Mouse (Mus musculus): ENCODE data around the gene Zdhhc14. TPM values are rescaled to one million over a fixed set of nuclear protein-coding genes. Genes with fewer than 3 reads are reported as not detected.

Zdhhc14 gene
- polyA plus RNA-seq, 1 experiment from 2014 or later, result 9.4 TPM

DNA sequence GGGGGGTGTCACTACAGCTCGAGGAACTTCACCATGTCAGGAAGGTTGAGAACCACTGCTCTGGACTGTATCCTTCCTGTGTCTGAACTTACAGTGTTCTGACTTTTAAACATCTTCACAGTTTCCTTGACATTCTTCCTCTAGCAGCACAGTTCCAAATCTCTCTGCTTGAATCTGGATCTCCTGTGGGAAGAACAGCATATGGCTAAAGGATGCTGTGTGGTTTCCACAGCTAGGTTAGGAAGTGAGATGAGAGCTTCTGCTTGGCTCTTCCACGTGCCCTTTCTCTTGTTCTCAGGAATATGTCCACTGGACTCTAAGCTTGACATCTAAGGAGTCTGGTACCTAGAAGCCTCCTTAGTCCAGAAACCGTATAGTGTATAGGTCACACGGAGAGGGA lies 15.7 kb downstream of the Zdhhc14 start:
- no peak for ATAC-seq (replicated peaks)
- no peaks in the 10 kb centered on the region for H3K9me3 ChIP-seq
- no peak overlapping the region for H3K4me3 ChIP-seq
- H3K27me3 ChIP-seq, result no peaks in the 10 kb centered on the region
- no peak overlapping the region for H3K9ac ChIP-seq (replicated peaks)
- no peaks in the 10 kb centered on the region for H3K36me3 ChIP-seq
- H3K4me1 ChIP-seq, result peaks cover 13% of the 10 kb centered on the region
- WGBS, result 81% methylated on average over 4 of the region's 4 CpGs
- H3K4me2 ChIP-seq (replicated peaks), result no peak overlapping the region
- H3K27ac ChIP-seq (replicated peaks), result no peak overlapping the region

GRCm38 (mm10) chr17:5510564-5510963 lies 18.2 kb downstream of the Zdhhc14 start:
- 84% methylated on average over 9 of the region's 9 CpGs for WGBS
- Histone ChIP-seq H3K9me3 (no peaks in the 10 kb centered on the region), H3K9ac (replicated peaks) (no peak overlapping the region), H3K4me3 (no peak overlapping the region), H3K4me1 (peaks cover 13% of the 10 kb centered on the region), H3K27ac (replicated peaks) (no peak overlapping the region), H3K27me3 (no peaks in the 10 kb centered on the region), H3K4me2 (replicated peaks) (no peak overlapping the region), H3K36me3 (no peaks in the 10 kb centered on the region)
- ATAC-seq (replicated peaks), result no peak

GRCm38 (mm10) chr17:5511724-5512123 lies 19.4 kb downstream of the Zdhhc14 start:
- WGBS, result 86% methylated on average over 6 of the region's 6 CpGs
- Histone ChIP-seq H3K36me3 (no peaks in the 10 kb centered on the region), H3K27me3 (no peaks in the 10 kb centered on the region), H3K4me2 (replicated peaks) (no peak overlapping the region), H3K4me1 (peaks cover 6% of the 10 kb centered on the region), H3K4me3 (no peak overlapping the region), H3K9ac (replicated peaks) (no peak overlapping the region), H3K9me3 (no peaks in the 10 kb centered on the region), H3K27ac (replicated peaks) (no peak overlapping the region)
- ATAC-seq (replicated peaks), result no peak

- no peaks in the 10 kb centered on the region for H3K36me3 ChIP-seq
- H3K27ac ChIP-seq (replicated peaks), result no peak overlapping the region
- H3K9me3 ChIP-seq, result 0 out of 2 replicates have a peak, but pooled peaks cover 4% of the 10 kb centered on the region
- no peak for ATAC-seq (replicated peaks)
- WGBS, result 91% methylated on average over 10 of the region's 10 CpGs
- no peaks in the 10 kb centered on the region for H3K27me3 ChIP-seq
- no peak overlapping the region for H3K4me2 ChIP-seq (replicated peaks)
- no peaks in the 10 kb centered on the region for H3K4me1 ChIP-seq
- H3K4me3 ChIP-seq, result no peak overlapping the region
- no peak overlapping the region for H3K9ac ChIP-seq (replicated peaks)
These were observed 27.1 kb downstream of the Zdhhc14 start for GRCm38 (mm10) chr17:5519466-5519865.

GRCm38 (mm10) chr17:5519910-5520592 lies 27.7 kb downstream of the Zdhhc14 start:
- 85% methylated on average over 13 of the region's 13 CpGs for WGBS
- Histone ChIP-seq H3K9me3 (0 out of 2 replicates have a peak, but pooled peaks cover 4% of the 10 kb centered on the region), H3K4me2 (replicated peaks) (no peak overlapping the region), H3K27ac (replicated peaks) (no peak overlapping the region), H3K4me3 (no peak overlapping the region), H3K4me1 (no peaks in the 10 kb centered on the region), H3K27me3 (no peaks in the 10 kb centered on the region), H3K9ac (replicated peaks) (no peak overlapping the region), H3K36me3 (no peaks in the 10 kb centered on the region)
- ATAC-seq (replicated peaks), result no peak

GRCm38 (mm10) chr17:5521532-5521931 lies 29.2 kb downstream of the Zdhhc14 start:
- Histone ChIP-seq H3K4me1 (no peaks in the 10 kb centered on the region), H3K27me3 (no peaks in the 10 kb centered on the region), H3K9me3 (0 out of 2 replicates have a peak, but pooled peaks cover 4% of the 10 kb centered on the region), H3K4me2 (replicated peaks) (no peak overlapping the region), H3K4me3 (no peak overlapping the region), H3K9ac (replicated peaks) (no peak overlapping the region), H3K27ac (replicated peaks) (no peak overlapping the region), H3K36me3 (no peaks in the 10 kb centered on the region)
- 88% methylated on average over 1 of the region's 1 CpGs for WGBS
- ATAC-seq (replicated peaks), result no peak

DNA sequence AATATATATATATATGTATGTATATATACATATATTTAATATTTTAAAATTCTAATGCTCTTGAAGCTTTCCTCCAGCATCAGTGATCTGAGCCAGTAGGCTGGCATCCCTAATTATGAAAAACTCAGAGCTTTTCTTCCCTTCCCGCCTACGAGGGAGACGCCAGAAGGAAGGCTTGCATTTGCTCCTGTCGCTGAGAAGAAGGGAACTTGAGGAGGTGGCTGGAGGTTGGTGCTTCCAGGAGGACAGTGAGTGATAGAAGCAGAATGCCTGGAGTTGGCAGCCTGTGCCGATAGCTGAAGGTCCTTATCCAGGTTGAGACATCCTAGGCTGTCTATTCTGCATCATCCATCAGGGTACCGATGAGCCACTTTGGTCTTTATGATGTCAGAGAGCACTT lies 37.2 kb downstream of the Zdhhc14 start:
- Histone ChIP-seq H3K27me3 (no peaks in the 10 kb centered on the region), H3K4me2 (replicated peaks) (no peak overlapping the region), H3K36me3 (no peaks in the 10 kb centered on the region), H3K9ac (replicated peaks) (no peak overlapping the region), H3K27ac (replicated peaks) (no peak overlapping the region; the same call in 1 of the 2 replicates), H3K4me1 (no peaks in the 10 kb centered on the region), H3K4me3 (no peak overlapping the region), H3K9me3 (no peaks in the 10 kb centered on the region)
- WGBS, result 83% methylated on average over 6 of the region's 6 CpGs
- ATAC-seq (replicated peaks), result no peak

DNA sequence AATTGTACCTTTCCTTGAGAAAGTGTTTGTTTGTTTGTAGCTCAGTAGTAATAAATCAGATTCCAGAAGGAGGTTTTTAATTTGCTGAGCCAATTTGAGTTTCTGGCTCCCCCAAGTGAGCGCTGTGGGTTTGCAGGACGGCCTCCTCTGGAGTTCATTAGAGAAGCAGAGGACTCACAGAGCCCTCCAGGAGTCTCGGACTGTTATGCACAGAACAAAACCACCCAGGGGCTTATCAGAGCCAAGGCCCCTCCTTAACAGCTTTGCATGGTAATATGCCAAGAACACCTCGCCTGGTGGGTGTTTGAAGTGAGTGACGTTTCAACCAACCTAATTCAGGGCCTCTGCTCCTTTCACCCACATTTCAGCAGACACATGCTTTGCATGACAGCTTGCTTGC lies 40.5 kb downstream of the Zdhhc14 start:
- no peak for ATAC-seq (replicated peaks)
- peaks cover 6% of the 10 kb centered on the region; the same call in 1 of the 2 replicates for H3K4me1 ChIP-seq
- H3K9me3 ChIP-seq, result no peaks in the 10 kb centered on the region
- no peak overlapping the region for H3K27ac ChIP-seq (replicated peaks)
- no peaks in the 10 kb centered on the region for H3K36me3 ChIP-seq
- H3K9ac ChIP-seq (replicated peaks), result no peak overlapping the region
- H3K4me2 ChIP-seq (replicated peaks), result no peak overlapping the region
- WGBS, result 23% methylated on average over 5 of the region's 5 CpGs
- no peaks in the 10 kb centered on the region for H3K27me3 ChIP-seq
- H3K4me3 ChIP-seq, result no peak overlapping the region

GRCm38 (mm10) chr17:5535357-5535756 lies 43.0 kb downstream of the Zdhhc14 start:
- Histone ChIP-seq H3K9ac (replicated peaks) (no peak overlapping the region), H3K9me3 (no peaks in the 10 kb centered on the region), H3K4me3 (no peak overlapping the region), H3K27me3 (no peaks in the 10 kb centered on the region), H3K27ac (replicated peaks) (no peak overlapping the region), H3K4me1 (peaks cover 6% of the 10 kb centered on the region; the same call in 1 of the 2 replicates), H3K4me2 (replicated peaks) (no peak overlapping the region), H3K36me3 (no peaks in the 10 kb centered on the region)
- no peak for ATAC-seq (replicated peaks)
- 17% methylated on average over 2 of the region's 4 CpGs for WGBS

GRCm38 (mm10) chr17:5536259-5537094 lies 44.1 kb downstream of the Zdhhc14 start:
- no peaks in the 10 kb centered on the region for H3K36me3 ChIP-seq
- ATAC-seq (replicated peaks), result peak; percentile 70
- no peak overlapping the region for H3K9ac ChIP-seq (replicated peaks)
- H3K9me3 ChIP-seq, result no peaks in the 10 kb centered on the region
- H3K4me1 ChIP-seq, result peaks cover 6% of the 10 kb centered on the region; the same call in 1 of the 2 replicates
- 55% methylated on average over 10 of the region's 12 CpGs for WGBS
- no peaks in the 10 kb centered on the region for H3K27me3 ChIP-seq
- no peak overlapping the region for H3K4me2 ChIP-seq (replicated peaks)
- H3K27ac ChIP-seq (replicated peaks), result peak overlapping the region; percentile 66
- no peak overlapping the region for H3K4me3 ChIP-seq

DNA sequence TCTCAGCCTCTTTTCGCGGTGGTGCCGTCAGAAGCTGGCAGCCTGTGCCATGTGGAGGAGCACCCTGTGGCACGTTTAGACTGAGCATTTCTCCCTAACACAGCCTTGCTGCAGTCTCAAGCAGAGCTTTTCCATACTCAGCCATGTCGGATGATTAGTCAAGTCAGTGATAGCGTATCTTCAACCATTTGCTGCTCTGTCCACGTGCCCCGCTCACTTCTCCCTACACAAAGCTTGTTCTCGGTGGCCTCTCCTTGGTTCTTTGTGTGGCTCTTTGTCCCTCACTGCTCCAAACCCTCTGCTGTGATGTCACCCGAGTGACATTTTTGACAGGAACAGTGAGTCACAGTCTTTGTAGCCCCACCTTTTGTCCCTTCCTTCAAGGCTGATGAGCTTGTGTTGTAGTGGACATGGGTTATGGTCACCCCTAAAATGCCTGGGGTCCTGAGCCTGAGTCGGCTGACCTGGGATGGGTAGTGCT lies 44.8 kb downstream of the Zdhhc14 start:
- no peak overlapping the region for H3K4me2 ChIP-seq (replicated peaks)
- WGBS, result 55% methylated on average over 11 of the region's 11 CpGs

DNA sequence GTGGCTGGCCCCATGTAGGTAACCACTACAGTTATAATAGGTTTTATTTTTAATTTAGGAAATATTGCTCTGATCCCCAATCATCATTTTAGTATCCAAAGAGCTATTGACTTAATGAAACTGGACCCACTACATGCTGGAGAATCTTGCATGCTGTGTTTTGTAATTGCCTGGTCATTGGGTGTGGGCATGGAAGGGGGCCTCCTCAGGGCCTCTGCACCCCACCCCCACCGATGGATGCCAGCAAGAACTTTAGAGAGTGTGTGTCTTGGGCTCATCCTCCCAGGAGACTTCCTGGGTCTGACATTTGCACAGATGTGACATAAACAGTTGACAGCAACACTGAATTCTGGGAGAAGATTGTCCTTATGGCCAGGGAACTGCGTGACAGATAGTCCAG lies 49.8 kb downstream of the Zdhhc14 start:
- Histone ChIP-seq H3K27ac (replicated peaks) (no peak overlapping the region), H3K9me3 (no peaks in the 10 kb centered on the region), H3K4me3 (no peak overlapping the region), H3K4me1 (peaks cover 4% of the 10 kb centered on the region; the same call in 1 of the 2 replicates), H3K36me3 (no peaks in the 10 kb centered on the region), H3K4me2 (replicated peaks) (no peak overlapping the region), H3K9ac (replicated peaks) (no peak overlapping the region), H3K27me3 (no peaks in the 10 kb centered on the region)
- 84% methylated on average over 2 of the region's 2 CpGs for WGBS
- ATAC-seq (replicated peaks), result no peak

More for the DNA sequence above, 44.8 kb downstream of the Zdhhc14 start:
- H3K36me3 ChIP-seq, result no peaks in the 10 kb centered on the region
- no peak overlapping the region for H3K9ac ChIP-seq (replicated peaks)
- no peak overlapping the region for H3K4me3 ChIP-seq
- peaks cover 6% of the 10 kb centered on the region; the same call in 1 of the 2 replicates for H3K4me1 ChIP-seq
- peak; percentile 53; the same call in 1 of the 2 replicates for ATAC-seq (replicated peaks)
- H3K27ac ChIP-seq (replicated peaks), result peak overlapping the region; percentile 66
- no peaks in the 10 kb centered on the region for H3K27me3 ChIP-seq
- H3K9me3 ChIP-seq, result no peaks in the 10 kb centered on the region

Measured in forebrain, embryonic 15.5 days (tissue).